ENCODE assay signal across 8 mouse cellular contexts in genomic region chr8:104641426-104642323, GRCm38 (mm10). TPM values are rescaled to one million over a fixed set of nuclear protein-coding genes. Genes with fewer than 3 reads are reported as not detected.
DNase-seq lines count a peak whose midpoint lies in the region; ATAC-seq and TF ChIP-seq lines count a peak whose summit lies in the region.

Gene Ciao2b (minus strand): TSS chr8:104641965.

- peak; percentile 82 for TF ChIP-seq POLR2A in lung, adult 2 months (IDR thresholded peaks at IDR 0.05; ENCODE audit: borderline replicate concordance, extremely low read depth, low read depth, low read length)

- H3K9me3 ChIP-seq in forebrain, embryonic 15.5 days, result no peaks in the 10 kb centered on the region

- no peaks in the 10 kb centered on the region for H3K27me3 ChIP-seq in forebrain, embryonic 15.5 days

- H3K4me1 ChIP-seq in forebrain, embryonic 15.5 days, result peaks cover 21% of the 10 kb centered on the region
- peaks cover 9% of the 10 kb centered on the region for H3K4me1 ChIP-seq in lung, adult 2 months (ENCODE audit: control insufficient read depth, insufficient read depth, low read length)

- peak within 1 kb of the TSS; percentile 83 for H3K9ac ChIP-seq in forebrain, embryonic 15.5 days (replicated peaks)

- peak within 1 kb of the TSS; percentile 89 for H3K27ac ChIP-seq in forebrain, embryonic 15.5 days (replicated peaks)

- peaks cover 18% of the 10 kb centered on the region; the same call in 1 of the 2 replicates for H3K36me3 ChIP-seq in forebrain, embryonic 15.5 days

- peak; percentile 91 for DNase-seq in ES-CJ7 (ENCODE audit: low read depth, low spot score)
- DNase-seq in cerebellum, adult 11 months, result peak; percentile 83
- peak; percentile 77 for DNase-seq in heart, postnatal 25 days (ENCODE audit: low spot score)
- DNase-seq in layer of hippocampus, adult 18-20 months (ENCODE audit: low spot score in 2 of 2), result peak; percentile 85 to 94
- peak; percentile 87 for DNase-seq in lung, adult 2 months
- peak; percentile 77 to 81 for DNase-seq in thymus, adult 18-20 months

- peak within 1 kb of the TSS; percentile 91 for H3K4me2 ChIP-seq in forebrain, embryonic 15.5 days (replicated peaks)

- peak; percentile 98 for ATAC-seq in forebrain, embryonic 15.5 days (replicated peaks)
- peak; percentile 61 for ATAC-seq in neutrophil, adult 5-6 weeks (ENCODE audit: extremely low read depth, insufficient number of reproducible peaks, low FRiP score, poor library complexity, severe bottlenecking)

- intact Hi-C loops in heart, postnatal 25 days (cut with DNase I), result loop anchor here (1.0 to 5.0 kb wide), 3 partner anchors 11 to 199 kb away; partner anchors contain the start of gene Dync1li2

- TF ChIP-seq CTCF in lung, adult 2 months (IDR thresholded peaks at IDR 0.05; ENCODE audit: insufficient read depth, low read length), result no peak

- peak within 1 kb of the TSS; percentile 82 for H3K4me3 ChIP-seq in forebrain, embryonic 15.5 days
- H3K4me3 ChIP-seq in lung, adult 2 months (replicated peaks; ENCODE audit: extremely low read depth, low read depth, low read length), result peak within 1 kb of the TSS; percentile 98

- under 1% methylated on average over 66 of the region's 66 CpGs for WGBS in forebrain, embryonic 15.5 days
- under 1% methylated on average over 66 of the region's 66 CpGs for WGBS in lung, adult 2 months

RNA-seq across cellular contexts. Expression of gene Ciao2b, which starts in this region (rescaled TPM):
- polyA plus RNA-seq in forebrain, embryonic 15.5 days (2015; fragmentation: Nextera tagmentation; extraction: Ambion mirVana), result 145 and 153 TPM in 2 replicates
- 10 to 100 TPM; 58.7 to 66.5 TPM for total RNA-seq in heart, postnatal 25 days (2021)
- total RNA-seq in layer of hippocampus, adult 18-20 months (2021), result 10 to 100 TPM; 24.6 to 31.6 TPM
- polyA plus RNA-seq in lung, adult 2 months (2012; rRNA removed), result 34.7 and 35.3 TPM in 2 replicates
- total RNA-seq in neutrophil, adult 5-6 weeks (2017), result 21.1 and 22.6 TPM in 2 replicates

Comparison
In these comparisons a context has a peak if more than half of its experiments do, and no peak if none do; other contexts are left out.
1. Peak in every context shown above with its lines: DNase-seq, ATAC-seq, H3K4me3 ChIP-seq and H3K27ac ChIP-seq.